Mouse (Mus musculus): ENCODE measurements around the gene Myh10.

Gene Myh10

DNA sequence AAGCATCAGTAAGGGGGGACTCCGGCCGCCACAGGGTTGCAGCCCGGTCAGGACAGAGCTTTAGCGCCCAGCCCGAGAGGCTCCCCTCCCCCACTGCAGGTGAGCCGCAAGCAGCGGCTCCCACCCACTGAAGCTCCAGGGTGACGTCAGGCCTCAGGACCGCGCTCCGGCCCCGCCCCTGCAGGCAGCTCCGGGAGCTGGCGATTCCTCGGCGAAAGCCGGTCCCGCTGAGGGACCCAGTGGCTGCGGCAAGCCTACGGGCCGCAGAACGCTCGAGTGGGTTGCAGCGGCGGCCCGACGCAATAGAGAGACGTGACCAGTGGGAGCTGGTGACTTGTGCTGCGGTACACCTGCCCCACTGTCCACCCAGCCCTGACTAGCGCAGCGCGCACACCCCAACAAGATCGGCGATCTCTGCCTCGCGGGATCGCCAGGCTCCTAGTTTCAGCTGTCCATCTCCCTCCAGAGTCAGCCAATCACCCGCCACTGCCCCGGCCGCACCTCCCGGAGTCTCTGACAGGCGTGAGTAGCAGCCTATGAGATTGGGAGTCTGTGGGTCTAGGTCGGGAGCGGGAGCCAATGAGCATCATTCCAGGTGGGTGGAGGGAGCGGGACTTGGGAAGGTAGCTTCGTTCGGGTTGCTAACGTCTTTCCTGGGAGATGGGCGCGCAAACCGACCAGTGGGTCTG, at the start of gene Myh10:
Gene Myh10, plus strand, starts transcription at position 239 of the 689 bp plus-strand sequence.
- peak; percentile 98 for DNase-seq (ENCODE audit: low spot score)

DNA sequence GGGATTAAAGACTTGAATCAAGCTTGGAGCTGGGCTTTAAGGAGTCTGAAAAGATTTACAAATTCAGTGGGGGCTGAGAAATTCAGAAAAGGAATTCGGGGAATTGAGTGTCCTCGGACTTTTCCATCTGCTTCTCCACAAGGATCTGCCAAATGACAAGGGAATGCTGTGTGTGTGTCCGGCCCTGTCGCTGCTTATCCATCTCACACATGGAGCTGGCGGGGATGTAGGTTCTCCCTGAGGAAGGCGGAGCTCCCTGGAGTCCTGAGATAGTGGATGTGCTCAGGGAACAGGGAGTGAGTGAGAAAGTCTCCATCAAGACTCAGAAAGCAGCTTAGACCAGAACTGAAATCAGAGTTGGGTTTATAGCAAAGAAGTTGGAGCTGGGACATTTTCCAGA, 46.6 kb upstream of the Myh10 start:
- DNase-seq (ENCODE audit: low spot score) = no peak

DNA sequence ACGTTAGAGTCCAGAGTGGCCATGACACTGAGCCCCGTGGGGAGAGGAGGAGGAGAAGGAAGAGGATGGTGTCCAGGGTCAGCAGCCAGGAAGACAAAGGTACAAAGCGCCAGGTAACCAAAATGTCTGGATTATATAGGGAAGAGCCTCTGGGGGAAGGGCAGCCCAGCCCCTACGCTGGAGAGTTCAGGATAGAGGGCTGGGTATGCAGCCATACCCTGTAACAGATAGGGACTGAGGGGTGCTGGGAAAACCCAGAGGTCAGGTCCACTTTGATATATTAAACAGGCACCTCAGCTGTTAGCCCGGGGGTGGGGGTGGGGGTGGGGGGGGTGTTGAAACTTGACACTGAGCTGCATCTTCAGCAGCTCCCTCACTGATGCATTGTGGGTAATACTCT, 43.6 kb upstream of the Myh10 start:
- DNase-seq (ENCODE audit: low spot score) = no peak

DNA sequence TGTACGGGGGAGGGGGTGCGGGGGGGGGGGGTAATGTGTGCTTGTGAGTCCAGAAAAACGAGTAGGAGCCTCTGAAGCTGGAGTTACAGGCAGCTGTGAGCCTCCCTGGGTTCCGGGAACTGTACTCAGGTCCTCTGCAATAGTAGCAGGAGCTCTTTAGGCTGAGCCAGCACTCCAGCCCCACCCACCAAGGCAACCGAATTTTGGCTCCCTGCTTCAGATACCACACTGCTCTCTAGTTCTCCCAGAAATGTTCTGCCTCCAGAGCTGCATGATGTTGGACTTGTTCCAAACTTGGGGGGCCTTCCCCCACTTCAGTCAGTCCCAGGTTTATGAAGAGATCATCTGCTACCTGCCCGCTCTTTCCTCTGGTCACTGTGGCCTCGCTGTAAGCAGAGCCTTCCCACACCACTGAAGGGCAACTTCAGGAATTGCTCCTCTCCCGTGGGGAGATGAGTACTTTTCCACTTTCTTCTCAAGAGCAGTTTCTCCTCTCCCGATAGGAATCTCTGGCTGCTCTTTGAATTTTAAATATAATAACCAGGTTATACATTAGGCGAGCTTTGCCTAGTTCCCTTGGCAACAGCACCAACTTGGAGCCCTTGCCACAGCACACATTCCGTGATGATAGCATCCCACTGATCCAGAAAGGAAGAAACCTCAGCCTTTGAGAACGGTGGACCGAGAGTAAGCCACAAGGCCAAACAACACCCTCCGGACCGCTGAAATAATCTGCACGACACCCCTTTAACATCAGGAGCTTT, 42.8 kb upstream of the Myh10 start:
- DNase-seq (ENCODE audit: low spot score) = no peak

DNA sequence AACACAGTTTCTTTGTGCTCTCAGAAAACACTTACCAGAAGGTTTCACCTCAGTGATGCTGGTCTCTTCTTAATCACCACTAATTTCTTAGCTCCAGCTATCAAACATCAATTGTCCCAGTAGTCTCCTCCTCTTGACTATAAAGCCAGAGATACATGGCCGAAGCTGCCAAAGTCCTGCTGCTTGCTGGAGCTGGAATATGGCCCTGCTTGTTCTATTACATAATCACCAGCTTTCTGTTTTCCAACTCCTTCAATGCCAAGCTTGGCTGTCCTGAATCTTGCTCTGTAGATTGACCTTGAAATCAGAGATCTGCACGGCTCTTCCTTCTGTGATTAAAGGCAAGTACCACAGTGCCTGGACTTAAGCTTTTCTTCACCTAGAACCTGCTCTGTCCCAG, 39.8 kb upstream of the Myh10 start:
- DNase-seq (ENCODE audit: low spot score) = no peak

DNA sequence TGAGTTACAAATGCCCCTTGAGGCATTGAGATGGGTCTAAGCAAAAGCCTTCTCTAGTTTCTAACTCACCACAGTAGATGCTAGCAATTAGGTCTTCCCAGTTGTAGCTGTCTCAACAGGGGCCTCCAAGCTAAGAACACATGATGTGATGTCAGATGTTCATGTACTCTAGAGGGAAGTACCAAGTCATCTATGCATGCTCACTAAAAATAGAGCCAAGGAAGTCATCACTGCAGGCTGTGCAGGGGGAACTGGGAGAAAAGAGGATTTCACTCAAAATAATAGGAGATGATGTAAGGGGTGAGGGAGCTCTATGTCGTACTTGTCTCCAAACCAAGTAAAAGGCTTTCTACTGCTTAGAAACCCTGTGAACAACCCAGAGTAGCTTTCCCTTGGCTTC, 35.8 kb upstream of the Myh10 start:
- no peak for DNase-seq (ENCODE audit: low spot score)

DNA sequence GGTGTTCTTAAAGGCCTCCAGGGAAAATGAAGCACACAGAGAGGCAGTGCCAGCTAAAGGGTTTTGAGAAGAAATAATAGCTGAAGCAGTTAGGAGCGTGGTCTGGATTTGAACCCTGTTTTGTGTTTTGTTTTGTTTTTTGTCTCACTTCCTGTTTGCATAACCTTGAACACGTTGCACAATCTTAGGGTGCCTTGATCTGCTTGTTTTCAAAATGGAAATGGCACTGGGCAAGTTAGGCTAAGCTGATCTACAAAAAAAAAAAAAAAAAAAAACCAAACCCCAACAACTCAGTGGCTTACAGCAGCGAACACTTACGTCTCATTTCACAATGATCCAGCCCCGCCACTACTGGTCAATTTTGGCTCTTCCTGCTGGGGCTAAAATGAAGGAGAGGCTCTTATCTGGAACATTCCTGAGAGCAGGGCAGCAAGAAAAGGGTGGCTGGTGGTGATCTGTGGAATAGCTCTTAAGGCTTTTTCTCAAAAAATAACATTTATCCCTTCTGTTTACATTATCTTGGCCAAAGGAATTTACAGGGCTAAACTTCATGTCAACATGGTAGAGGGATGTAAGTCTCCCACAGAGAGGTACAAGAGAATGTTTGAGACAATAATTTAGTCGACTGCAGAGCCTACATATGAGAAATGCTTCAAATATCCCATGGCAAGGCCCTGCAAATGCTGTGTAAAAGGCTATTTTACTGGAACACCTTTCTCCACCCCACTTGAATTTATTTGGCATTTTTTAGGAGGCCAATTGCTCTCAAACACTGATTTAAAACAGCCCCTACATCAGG, 34.3 kb upstream of the Myh10 start:
- no peak for DNase-seq (ENCODE audit: low spot score)

DNA sequence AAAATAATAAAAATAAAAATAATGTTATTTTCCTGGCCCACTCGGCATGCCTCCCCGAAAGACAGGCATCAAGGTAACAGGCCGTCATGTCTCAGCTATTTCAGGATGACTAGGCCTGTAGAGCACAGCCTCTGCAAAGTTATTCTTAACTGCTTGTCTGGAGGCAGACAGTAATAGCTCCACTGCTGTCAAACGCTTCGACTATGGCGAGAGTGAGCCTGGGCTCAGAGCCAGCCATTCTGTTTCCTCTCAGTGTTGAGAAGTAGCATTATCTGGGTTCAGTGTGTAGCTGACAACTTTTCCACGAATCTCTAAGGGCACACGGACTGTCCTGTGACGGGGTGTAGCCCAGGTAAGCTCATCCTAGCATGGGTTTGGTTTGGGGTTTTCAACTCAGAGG, 33.5 kb upstream of the Myh10 start:
- peak; percentile 25 for DNase-seq (ENCODE audit: low spot score)

DNA sequence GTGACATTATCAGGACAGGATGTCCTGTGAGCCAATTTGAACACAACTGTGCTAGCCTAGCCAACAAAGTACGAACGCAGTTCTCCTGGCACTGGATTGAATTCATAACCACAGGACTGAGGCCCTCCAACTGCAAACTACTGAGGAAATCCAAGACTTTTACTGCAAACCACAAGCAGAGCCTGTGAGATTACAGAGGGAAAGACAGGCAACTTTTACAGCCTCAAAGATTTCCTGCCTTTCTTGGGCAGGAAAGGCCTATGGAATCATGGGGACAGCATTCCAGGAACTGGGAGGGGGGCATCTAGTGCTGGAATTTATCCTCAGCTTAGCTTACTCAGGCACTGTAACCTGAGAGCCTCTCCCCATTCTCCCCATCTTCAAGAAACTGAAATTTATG, 26.0 kb upstream of the Myh10 start:
- DNase-seq (ENCODE audit: low spot score) = no peak

DNA sequence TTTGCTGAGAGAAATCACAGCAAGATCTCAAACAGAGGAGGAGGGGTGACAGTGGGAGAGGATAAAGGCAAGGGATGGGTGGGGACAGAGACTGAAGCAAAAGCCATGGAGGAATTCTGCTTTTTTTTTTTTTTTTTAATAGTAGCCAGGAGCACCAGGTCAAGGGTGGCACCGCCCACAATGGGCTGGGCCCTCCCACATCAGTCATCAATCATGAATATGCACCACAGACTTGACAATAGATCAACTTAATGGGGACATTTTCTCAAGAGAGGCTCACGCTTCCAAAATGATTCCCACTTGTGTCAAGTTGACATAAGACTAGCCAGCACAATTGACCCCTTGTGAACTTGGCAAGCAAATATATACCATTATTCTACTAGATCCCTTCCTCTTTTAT, 25.1 kb upstream of the Myh10 start:
- DNase-seq (ENCODE audit: low spot score) = no peak

DNA sequence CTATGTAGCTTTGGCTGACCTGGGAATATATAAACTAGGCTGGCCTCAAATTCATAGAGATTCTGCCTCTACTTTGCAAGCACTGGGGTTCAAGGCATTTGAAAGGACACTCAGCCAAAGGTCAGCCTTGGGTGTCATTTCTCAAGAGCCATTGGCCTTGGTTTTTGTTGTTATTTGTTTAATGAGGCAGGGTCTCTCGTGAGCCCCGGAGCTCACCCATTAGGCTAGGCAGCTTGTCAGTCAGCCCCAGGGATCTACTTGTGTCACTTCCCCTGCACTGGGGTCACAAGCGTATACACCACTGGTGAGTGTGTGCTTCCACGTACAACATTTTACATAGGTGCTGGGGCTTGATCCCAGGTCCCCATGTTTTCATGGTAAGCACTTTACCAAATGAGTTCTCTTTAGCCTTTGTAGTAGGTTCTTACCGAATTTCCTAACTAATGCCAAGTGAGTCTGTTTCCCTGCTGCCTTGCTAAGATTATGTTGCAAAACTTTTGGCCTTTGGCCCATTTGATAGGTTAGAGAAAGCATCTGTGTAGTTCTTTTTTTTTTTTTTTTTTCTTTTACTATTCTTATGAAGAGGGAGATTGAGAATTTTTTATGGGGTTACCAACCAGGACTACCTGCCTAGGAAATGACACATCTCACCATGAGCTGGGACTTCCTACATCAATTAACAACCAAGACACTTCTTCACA, 18.9 kb upstream of the Myh10 start:
- no peak for DNase-seq (ENCODE audit: low spot score)

DNA sequence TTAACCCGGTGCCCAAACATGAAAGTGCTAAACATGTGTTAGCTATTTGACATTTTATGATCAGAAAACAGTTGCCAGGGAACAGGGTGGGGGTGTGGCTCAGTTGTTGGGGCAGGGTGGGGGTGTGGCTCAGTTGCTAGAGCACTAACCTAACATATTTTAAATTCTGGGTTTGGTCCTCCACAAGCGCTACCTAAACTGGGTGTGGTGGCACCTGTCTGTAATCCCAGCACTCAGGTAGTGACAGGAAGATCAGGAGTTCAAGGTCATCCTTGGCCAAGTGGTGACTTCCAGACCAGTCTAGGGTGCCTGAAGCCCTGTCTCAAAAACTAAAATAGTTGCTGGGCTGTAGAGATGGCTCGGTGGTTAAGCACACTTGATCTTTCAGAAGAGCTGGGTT, 17.3 kb upstream of the Myh10 start:
- no peak for DNase-seq (ENCODE audit: low spot score)

DNA sequence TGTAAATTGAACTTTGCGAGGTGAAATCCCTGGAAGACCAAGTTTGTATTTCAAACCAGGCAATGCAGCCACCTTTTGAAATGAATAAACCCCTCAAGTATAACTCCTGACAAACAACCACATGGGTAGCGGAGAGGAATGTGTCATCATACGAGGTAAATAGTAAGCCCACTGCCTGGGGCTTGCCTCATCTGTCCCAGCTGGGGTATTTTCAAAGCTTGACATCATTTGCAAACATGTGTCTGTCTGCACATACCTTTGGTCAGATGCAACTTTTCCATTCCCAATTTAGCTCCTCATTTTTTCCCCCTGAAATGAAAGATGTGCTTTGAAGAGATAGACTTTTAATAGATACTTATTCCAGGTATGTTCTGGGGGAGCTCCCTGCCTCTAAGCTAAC, 16.7 kb upstream of the Myh10 start:
- no peak for DNase-seq (ENCODE audit: low spot score)

DNA sequence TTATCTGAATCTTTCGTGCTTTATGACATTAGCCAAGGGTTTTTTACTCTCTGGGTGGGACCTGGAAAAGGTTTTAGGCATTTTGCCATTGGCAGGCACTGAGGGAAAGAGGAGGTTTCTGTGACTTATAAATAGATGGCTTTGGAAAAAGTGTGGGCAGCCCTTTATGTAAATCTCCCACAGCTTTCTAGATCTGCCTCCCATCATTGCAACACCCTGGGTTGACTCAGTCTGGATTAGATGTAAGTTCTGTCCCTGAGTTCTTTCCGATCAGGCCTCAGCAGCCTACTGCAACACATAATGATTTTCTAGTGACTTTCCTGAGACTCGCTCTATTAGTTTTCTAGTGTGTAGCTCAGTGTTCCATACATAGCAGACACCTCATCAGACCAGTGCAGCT, 16.1 kb upstream of the Myh10 start:
- DNase-seq (ENCODE audit: low spot score) = no peak

DNA sequence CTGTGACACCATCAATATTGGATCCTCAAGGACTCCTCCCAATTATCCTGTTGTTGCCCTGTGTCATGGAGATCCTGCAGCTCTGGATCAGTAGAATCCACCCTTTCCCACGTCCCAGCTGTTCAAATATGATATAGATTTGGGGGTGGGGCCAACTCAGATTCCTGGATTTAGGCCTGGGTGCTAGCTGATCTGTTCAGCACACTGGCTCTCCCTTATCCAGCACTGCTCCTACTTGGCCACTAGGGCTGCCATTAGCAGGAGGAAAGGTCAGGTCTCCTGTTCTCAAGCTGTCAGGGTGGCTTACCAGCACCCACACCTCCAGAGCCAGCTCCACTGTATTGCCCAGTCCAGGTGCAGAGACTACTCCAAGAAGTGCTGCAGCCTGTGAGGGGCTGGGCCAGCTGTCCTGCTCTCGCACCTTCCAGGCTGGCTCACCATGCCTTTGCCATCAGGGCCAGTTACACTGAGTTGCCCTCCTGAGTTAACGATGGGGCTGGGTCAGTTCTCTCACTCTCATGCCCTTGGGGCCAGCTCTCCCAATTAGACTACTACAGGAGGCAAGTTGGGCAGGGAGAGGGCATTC, 10.0 kb upstream of the Myh10 start:
- no peak for DNase-seq (ENCODE audit: low spot score)

DNA sequence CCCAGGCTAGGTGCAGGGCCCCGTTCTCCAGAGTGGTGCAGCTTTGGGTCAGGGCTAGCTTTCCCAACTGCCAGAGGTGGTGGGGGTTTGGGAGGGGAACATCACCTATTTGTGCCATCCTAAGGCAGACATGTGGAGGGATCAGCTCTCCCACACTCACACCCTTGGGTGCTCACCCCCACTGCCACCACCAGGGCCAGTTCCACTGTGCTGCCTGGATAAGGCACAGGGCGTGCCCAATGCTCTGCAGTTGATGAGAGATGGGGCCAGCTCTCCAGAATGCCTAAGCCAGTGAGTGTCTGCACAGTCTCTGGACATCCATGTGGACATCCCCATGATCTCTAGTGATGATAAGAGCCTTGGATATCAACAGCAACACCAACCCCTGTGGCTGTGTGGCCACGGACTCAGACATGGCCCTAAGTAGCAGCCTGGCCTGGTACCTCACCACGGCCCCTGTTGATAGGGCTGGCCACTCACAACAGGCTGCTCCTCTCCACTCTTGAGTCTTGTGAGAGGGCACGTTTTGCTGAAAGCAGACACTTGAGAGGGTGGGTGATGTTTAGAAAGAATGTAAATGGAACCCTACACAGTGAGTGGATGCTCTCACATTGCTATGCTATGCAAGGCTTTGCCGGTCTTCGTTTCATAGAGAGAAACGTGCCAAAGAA, 9.1 kb upstream of the Myh10 start:
- no peak for DNase-seq (ENCODE audit: low spot score)

DNA sequence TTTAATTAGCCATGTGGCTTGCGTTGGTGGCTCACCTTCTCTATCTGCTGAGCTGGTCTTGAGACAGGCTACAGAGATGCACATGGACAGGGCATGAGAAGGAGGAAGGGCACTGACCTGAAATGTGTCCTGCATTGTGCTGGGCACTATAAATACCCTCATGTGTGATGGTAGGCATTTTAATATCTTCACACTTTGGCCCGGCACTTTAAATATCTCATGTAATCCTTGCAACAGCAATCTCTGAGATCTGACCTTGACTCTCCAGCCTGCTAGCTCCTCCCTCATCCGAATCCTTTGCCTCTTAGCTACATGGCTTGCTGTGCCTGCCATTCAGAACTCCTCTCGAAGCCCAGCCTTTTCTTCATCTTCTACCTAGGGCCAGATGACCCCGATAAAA, 5.4 kb upstream of the Myh10 start:
- DNase-seq (ENCODE audit: low spot score) = no peak

DNA sequence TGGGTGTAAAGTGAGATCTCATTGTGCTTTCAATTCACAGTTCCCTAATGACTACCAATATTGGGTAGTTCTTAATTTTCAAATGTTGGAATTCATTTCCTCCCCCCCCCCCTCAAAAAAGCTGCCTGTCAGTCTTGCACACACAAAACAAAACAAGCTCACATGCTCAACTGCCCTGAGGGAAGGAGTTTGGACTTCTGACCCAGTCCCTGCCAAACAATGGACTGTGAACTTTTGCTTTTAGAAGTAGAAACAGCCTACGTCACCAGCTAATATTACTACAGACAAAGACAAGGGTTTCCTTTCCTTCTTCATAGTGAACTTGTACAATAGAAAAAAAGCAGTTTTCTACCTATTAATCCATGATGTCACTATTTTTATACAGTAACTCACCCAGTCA, 2.1 kb upstream of the Myh10 start:
- no peak for DNase-seq (ENCODE audit: low spot score)

DNA sequence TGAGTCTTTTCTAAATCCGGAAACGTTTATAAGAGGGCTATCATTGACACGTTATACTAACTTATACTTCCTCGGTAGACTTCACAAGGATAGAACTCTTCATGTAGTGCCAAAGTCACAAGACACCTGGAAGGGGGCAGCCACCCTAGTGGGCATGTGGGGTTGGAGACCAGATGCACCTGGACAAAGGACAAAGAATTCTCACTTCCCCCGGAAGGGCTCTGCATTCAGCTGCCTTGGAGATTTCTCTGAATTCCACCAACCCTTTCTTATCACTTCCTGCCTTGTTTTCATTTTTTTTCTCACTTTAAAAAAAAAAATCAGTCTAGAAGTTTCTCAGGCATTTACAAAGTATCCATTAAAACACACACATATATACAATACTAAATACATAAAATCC, 894 bp upstream of the Myh10 start:
- DNase-seq (ENCODE audit: low spot score) = no peak

DNA sequence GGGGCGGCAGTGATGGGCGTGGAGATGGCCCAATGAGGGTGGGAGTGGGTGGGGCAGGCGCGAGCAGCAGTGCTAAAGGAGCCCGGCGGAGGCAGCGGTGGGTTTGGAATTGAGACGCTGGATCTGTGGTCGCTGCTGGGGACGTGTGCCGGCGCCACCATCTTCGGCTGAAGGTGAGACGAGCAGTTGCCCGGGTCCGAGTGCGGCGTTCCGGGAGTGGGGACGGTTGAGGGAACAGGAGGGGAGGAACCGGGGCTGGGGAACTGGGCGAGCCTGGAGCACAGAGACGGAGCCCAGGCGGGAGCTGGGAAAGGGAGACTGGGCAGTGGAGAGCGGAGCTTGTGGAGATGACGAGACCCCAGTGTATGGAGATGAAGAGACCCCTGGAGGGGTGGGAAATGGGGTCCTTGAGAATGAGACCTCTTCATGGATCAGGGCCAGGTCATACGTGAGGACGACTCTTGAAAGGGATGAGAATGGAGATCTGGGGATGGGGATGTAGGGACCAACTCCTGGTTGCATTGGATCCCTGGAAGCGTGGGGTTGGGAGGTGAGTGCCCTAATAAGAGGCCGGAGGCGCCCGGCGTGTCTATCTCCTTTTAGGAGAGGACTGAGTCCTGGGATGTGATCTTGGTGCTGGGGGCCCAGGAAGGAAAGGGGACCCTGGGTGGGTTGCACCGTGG, 792 bp downstream of the Myh10 start:
- DNase-seq (ENCODE audit: low spot score) = peak; percentile 33
